Mouse (Mus musculus) intestine, postnatal 0 days (tissue): ENCODE data around the gene Dynlrb1. TPM values are rescaled to one million over a fixed set of nuclear protein-coding genes. Genes with fewer than 3 reads are reported as not detected.

Experiments used
- ATAC-seq: fragments of 200-750 bp; cut with Nextera tagmentation; 2 replicates; pipeline ENCODE4 v1.8.0; 2017; ENCODE audit warnings: mild to moderate bottlenecking, moderate TSS enrichment, moderate library complexity
- H3K27ac ChIP-seq: fragments of 300-500 bp; sonication (generic); 2 replicates; pipeline ENCODE4 v1.5.1; 2014; ENCODE audit warnings: mild to moderate bottlenecking, low read depth, low read length, moderate library complexity
- H3K27me3 ChIP-seq: fragments of 300-500 bp; sonication (generic); replicated peaks from 2 replicates; pipeline ENCODE4 v1.6.1; 2014; ENCODE audit warnings: low read length, mixed read lengths; ENCODE audit not compliant: control insufficient read depth, insufficient read depth
- H3K36me3 ChIP-seq: fragments of 300-500 bp; sonication (generic); 2 replicates; pipeline ENCODE4 v1.6.1; 2014; ENCODE audit warnings: mild to moderate bottlenecking, moderate library complexity; ENCODE audit not compliant: control insufficient read depth, insufficient read depth
- H3K4me1 ChIP-seq: fragments of 300-500 bp; sonication (generic); replicated peaks from 2 replicates; pipeline ENCODE4 v1.6.1; 2014; ENCODE audit warnings: antibody characterized with exemption, low read length, mixed read lengths; ENCODE audit not compliant: control insufficient read depth, insufficient read depth
- H3K4me2 ChIP-seq: fragments of 300-500 bp; sonication (generic); replicated peaks from 2 replicates; pipeline ENCODE4 v1.6.1; 2014; ENCODE audit warnings: low read depth, mild to moderate bottlenecking, moderate library complexity
- H3K4me3 ChIP-seq: fragments of 300-500 bp; sonication (generic); 2 replicates; pipeline ENCODE4 v1.5.1; 2014; ENCODE audit warnings: low read depth, low read length
- H3K9ac ChIP-seq: fragments of 300-500 bp; sonication (generic); 2 replicates; pipeline ENCODE4 v1.6.1; 2014; ENCODE audit warnings: mild to moderate bottlenecking, low read depth, low read length
- H3K9me3 ChIP-seq: fragments of 300-500 bp; sonication (generic); 2 replicates; pipeline ENCODE4 v1.6.1; 2016; ENCODE audit warnings: mixed run types; ENCODE audit not compliant: control insufficient read depth
- CTCF ChIP-seq: sonication (generic); IDR thresholded peaks from 2 replicates; pipeline ENCODE4 v1.5.1; 2016; ENCODE audit warnings: low read depth, mild to moderate bottlenecking, control low read depth, antibody characterized with exemption, moderate library complexity
- WGBS: fragments of 180-500 bp; shearing (Covaris S2); extraction: QIAGEN DNeasy Blood & Tissue Kit; methylation state at CpG from one replicate; pipeline ENCODE4 v1.1.7; 2014; 5-methylcytosine and 5-hydroxymethylcytosine counted together
- polyA plus RNA-seq: library from polyadenylated mRNA; unstranded; fragments of >200 nt; fragmentation: Nextera tagmentation; extraction: Ambion mirVana; gene quantifications from 2 replicates; pipeline ENCODE4 v1.2.1, GENCODE M21; 2015

Gene Dynlrb1
- polyA plus RNA-seq, 1 experiment from 2014 or later = 342 TPM

DNA sequence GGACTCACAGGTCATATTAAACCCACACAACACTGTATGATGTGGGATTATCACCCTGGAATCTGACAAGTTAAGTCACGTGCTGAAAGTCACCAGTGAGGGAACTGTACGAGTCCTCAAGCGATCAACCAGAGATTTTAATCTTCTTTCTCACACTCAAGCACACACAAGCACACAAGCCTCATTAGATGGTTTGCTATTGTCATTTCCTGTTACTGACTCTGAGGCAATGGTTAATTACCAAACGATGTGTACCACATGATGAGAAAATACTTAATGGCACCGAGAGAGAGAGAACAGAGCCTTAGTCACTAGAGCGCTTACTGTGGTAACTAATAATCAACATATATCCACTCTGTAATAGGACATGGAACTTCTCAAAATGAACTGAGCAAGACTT, 49.4 kb downstream of the Dynlrb1 start:
- Histone ChIP-seq H3K4me3 (no peak overlapping the region), H3K9ac (no peak overlapping the region), H3K4me2 (no peak overlapping the region), H3K36me3 (peaks cover 23% of the 10 kb centered on the region), H3K27me3 (no peaks in the 10 kb centered on the region), H3K4me1 (no peaks in the 10 kb centered on the region), H3K9me3 (no peaks in the 10 kb centered on the region), H3K27ac (no peak overlapping the region)
- ATAC-seq = no peak
- no peak for TF ChIP-seq CTCF
- WGBS = 77% methylated on average over 6 of the region's 6 CpGs

DNA sequence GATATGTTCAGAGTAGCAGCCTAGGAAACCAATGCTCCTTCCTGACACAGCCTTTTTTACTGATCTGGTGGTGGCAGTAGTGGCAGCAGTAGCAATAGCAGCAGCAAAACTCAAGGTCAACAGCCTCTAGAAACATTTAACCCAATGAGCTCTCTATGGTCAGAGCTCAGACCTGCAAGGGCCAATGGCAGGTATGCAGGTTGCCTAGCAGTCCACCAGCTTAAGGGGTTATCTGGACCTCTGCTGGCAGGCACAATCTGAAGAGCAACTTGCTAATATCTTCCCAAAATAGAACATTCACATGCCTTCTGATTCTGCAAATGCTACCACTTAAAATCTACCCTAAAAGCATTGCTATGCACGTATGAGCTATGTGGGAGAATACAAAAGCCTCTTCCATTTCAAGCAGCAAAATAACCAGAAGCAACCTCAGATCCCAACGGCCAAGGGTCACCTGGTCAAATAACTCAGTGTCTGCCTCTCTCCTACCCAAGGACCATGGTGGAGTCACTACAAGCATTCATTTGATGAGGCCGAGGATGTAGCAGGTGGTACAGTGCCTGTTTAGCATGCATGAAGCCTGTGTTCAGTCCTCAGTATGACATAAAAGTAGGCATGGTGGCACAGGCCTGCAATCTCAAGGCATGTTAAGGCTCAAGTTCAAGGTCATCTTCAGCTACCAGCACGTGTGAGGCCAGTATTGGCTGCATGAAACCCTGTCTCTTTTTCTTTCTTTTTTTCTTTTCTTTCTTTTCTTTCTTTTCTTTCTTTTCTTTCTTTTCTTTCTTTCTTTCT, 51.3 kb downstream of the Dynlrb1 start:
- H3K9ac ChIP-seq = no peak overlapping the region
- H3K27ac ChIP-seq = no peak overlapping the region
- ATAC-seq = no peak
- H3K27me3 ChIP-seq = no peaks in the 10 kb centered on the region
- no peak overlapping the region for H3K4me2 ChIP-seq
- no peaks in the 10 kb centered on the region for H3K4me1 ChIP-seq
- WGBS = 83% methylated on average over 4 of the region's 4 CpGs
- no peak for TF ChIP-seq CTCF
- no peaks in the 10 kb centered on the region for H3K9me3 ChIP-seq
- no peak overlapping the region for H3K4me3 ChIP-seq
- peaks cover 40% of the 10 kb centered on the region for H3K36me3 ChIP-seq

DNA sequence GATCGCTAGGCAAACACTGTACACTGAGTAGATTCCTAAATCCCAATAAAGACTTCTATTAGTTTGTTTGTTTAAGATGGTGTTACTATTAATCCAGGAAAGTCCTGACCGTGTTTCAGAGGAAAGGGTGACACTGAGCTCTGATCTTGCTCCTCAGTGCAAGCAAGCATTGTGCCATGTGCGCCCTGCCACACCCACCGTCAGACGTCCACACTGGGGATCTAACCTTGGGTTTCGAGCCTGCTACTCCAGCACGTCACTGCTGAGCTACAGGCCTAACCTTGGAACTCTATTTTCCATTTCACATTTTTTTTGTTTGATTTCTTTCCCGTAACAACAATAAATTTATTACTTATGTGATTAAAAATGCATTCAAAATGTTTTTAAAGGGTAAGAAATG, 53.7 kb downstream of the Dynlrb1 start:
- Histone ChIP-seq H3K27ac (no peak overlapping the region), H3K27me3 (no peaks in the 10 kb centered on the region), H3K36me3 (peaks cover 34% of the 10 kb centered on the region), H3K4me3 (no peak overlapping the region), H3K9me3 (no peaks in the 10 kb centered on the region), H3K4me1 (no peaks in the 10 kb centered on the region), H3K4me2 (no peak overlapping the region), H3K9ac (no peak overlapping the region)
- 86% methylated on average over 8 of the region's 8 CpGs for WGBS
- TF ChIP-seq CTCF = no peak
- no peak for ATAC-seq

DNA sequence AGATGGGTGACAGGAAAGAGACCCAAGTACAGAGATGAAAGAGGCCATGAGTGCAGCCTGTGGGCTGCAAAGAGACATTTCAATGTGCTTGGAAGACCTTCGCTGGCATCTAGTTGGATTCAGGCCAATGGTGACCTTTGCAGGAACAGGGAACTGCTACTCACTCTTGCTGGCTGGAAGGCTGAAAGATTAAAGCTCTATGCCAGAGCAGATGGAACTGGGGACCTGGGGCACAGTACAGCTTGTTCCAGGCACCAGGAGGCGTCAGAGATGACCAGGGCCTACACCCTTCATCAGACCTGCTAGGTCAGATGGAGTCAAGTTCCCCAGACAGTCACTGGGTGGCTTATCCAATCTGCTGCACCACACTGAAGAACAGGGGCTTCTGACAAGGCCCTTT, 57.0 kb downstream of the Dynlrb1 start:
- H3K27me3 ChIP-seq = no peaks in the 10 kb centered on the region
- TF ChIP-seq CTCF = peak; percentile 11; the same call in 1 of the 2 replicates
- no peak overlapping the region for H3K27ac ChIP-seq
- H3K9ac ChIP-seq = no peak overlapping the region
- peaks cover 54% of the 10 kb centered on the region for H3K36me3 ChIP-seq
- H3K4me1 ChIP-seq = no peaks in the 10 kb centered on the region
- no peak overlapping the region for H3K4me2 ChIP-seq
- H3K9me3 ChIP-seq = no peaks in the 10 kb centered on the region
- 89% methylated on average over 2 of the region's 2 CpGs for WGBS
- no peak for ATAC-seq
- no peak overlapping the region for H3K4me3 ChIP-seq

DNA sequence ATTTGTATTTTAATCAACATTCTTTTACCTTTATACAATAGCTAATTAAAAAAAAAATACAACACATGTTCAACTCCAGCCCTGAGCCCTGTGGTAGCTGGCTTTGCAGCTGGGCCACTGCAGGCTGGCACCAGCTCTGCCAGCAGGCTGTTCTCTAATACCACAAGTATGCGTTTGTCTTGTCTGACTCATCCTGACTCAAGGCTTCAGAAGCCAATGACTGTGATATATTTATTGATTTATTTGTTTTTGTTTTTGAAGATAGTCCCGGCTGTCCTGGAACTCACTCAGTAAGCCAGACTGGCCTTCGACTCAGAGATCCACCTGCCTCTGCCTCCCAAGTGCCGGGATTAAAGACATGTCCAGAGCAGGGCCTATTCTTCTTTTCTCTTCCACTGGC, 57.6 kb downstream of the Dynlrb1 start:
- no peak overlapping the region for H3K4me3 ChIP-seq
- H3K9ac ChIP-seq = no peak overlapping the region
- 85% methylated on average over 4 of the region's 4 CpGs for WGBS
- ATAC-seq = no peak
- H3K27ac ChIP-seq = no peak overlapping the region
- H3K4me1 ChIP-seq = no peaks in the 10 kb centered on the region
- H3K4me2 ChIP-seq = no peak overlapping the region
- TF ChIP-seq CTCF = no peak
- H3K9me3 ChIP-seq = no peaks in the 10 kb centered on the region
- peaks cover 58% of the 10 kb centered on the region for H3K36me3 ChIP-seq
- no peaks in the 10 kb centered on the region for H3K27me3 ChIP-seq

DNA sequence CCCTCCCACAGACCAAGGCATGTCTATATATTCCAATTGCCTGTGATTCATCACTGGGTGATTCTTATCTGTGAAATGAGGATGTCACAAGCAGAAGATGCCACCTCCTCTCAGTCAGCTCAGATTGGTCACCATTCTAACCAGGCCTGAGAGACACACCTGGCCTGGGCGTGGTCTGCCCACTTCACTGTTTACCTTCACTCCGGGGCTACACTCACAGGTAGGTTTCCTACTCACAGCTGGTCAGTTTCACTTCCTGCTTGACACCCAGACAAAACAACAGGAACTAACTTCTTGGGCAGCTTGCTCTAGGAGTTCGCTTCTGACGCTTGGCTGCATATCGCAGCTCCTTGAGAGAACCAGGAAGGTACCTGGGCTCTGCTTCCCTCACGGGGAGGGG, 59.1 kb downstream of the Dynlrb1 start:
- 67% methylated on average over 6 of the region's 6 CpGs for WGBS
- no peak overlapping the region for H3K9ac ChIP-seq
- TF ChIP-seq CTCF = no peak
- H3K27ac ChIP-seq = no peak overlapping the region
- no peaks in the 10 kb centered on the region for H3K4me1 ChIP-seq
- H3K27me3 ChIP-seq = no peaks in the 10 kb centered on the region
- H3K36me3 ChIP-seq = peaks cover 50% of the 10 kb centered on the region
- no peak overlapping the region for H3K4me3 ChIP-seq
- peak; percentile 74 for ATAC-seq
- H3K4me2 ChIP-seq = no peak overlapping the region
- H3K9me3 ChIP-seq = no peaks in the 10 kb centered on the region
